Mouse (Mus musculus) cortical plate, adult 2 months (tissue): ENCODE measurements at regions not wholly inside any gene's neighbourhood (a gene's known extent, or its start where the extent isn't known, plus 50 kb on each side); places are given as distances from the start of the nearest gene placed in this dataset.

Experiments
- CTCF ChIP-seq: fragments of 200-500 bp; IDR thresholded peaks from 2 replicates; pipeline ENCODE4 v1.5.1; 2011; ENCODE audit warnings: mild to moderate bottlenecking, control low read depth, low read length; ENCODE audit not compliant: insufficient read depth; ENCODE audit errors: extremely low read depth
- POLR2A ChIP-seq: fragments of 200-500 bp; IDR thresholded peaks from 2 replicates; pipeline ENCODE4 v1.6.1; 2011; ENCODE audit warnings: mild to moderate bottlenecking, low read length, control low read depth; ENCODE audit not compliant: insufficient read depth; ENCODE audit errors: extremely low read depth

DNA sequence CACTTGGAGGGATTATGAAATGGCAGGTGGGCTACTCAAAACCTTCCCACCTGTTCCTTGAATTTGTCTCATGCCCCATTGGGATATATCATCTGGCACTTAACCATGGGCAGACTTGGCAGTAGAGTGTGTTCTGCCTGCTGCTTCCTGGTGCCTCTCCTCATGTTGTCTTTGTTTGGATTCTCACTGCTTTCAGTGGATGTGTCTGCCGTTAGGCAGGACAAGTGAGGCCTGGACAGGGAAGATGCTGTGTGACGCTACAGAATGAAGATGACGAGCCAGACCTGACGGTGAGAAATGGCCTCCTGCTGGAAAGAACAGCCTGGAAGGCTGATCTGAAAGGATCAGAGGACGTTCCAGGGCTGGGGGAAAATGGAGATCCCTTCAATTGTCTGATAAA lies 133.6 kb upstream of the Gm10181 start:
- TF ChIP-seq POLR2A (no peak), CTCF (no peak)
